Mouse (Mus musculus) testis, postnatal 10 days (tissue): ENCODE measurements at regions not wholly inside any gene's neighbourhood (a gene's known extent, or its start where the extent isn't known, plus 50 kb on each side); places are given as distances from the start of the nearest gene placed in this dataset.

ENCODE experiments used
- DNase-seq: peaks from one replicate; pipeline ENCODE4 v3.0.0; 2021; ENCODE audit warnings: low spot score

DNA sequence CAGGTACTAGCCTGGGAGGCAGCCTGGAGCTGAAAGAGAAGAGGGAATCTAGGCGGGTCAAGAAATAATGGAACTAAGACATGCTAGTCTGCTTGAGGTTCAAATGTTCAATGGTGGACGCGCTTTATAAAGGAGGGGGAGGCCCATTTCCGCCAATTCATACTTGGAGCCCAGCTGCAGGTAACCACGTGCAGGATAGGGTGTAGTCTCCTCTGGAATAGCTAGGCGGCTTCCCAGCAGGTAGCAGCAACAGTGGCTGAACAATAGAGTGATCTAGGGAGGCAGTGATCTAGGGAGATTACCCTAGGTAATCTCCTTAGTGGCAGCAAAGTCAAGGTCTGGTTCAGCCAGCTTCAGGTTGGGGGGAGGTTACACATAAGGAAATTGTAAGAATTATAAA, 134.6 kb downstream of the Sh2d4b start:
- DNase-seq, result no peak

- DNase-seq, result no peak
These were observed 152.5 kb downstream of the Sh2d4b start for GRCm38 (mm10) chr14:40740541-40740940.

DNA sequence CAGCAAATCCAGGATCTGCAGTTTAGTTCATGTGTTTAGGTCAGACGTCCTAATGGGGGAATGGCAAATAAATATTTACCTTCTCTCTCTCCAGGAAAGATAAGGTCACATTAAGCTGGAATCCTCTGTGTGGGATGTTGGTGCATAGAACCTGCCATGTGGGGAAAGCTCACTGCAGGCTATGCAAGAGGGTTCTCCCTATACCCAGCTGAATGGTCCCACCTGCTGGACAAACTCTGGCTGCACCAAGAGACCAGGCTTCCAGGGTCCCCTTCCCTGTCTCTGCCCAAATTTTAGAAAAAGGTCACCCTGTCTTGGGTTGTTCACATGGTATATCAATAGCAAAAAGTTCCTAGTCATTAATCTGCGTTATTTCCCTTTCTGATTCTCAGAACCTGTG, 161.2 kb downstream of the Sh2d4b start:
- peak; percentile 73 for DNase-seq

DNA sequence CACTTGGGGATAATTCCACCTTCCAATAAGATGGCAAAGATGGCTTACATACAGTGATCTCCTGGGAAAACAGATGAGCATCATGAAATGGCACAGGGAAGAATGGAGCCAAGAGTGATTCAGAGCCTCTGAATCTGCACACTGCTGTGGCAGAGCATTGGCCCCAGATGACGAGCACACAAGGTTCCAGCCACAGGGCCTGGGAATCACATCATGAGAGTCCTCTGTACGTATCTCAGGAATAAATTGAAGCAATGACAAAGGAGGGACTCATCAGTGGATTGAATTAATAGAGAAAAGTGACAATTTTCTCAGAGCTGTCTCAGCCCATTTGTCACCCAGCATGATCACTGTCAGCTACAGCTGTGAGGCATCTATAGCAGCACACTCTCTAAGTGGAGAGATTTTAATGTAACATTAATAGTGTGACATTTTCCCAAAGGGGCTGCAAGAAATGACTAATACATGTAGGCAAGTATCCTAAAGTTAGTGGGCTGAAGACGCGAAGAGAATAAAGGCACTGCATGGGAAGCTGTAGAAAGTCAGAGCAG, 184.0 kb downstream of the Sh2d4b start:
- no peak for DNase-seq

DNA sequence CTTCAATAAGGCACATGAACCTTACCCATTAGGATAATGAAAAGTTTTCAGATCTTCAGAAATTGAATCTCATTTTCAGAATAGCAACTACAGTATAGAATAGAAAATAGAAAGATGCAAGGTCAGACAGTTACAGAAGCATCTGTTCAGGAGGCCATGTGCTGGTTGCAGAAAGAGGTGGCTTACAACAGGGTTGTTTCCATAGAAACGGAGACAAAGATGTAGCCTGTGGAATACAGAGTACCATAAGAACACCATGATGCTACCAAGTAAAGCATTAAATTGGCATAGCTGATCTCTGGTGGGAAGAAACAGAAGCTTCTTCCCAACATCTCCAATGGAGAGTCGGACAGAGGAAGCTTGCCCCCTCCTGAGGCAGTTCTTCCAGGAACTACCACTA, 185.6 kb downstream of the Sh2d4b start:
- no peak for DNase-seq

- DNase-seq, result no peak
These were observed 189.6 kb downstream of the Sh2d4b start for GRCm38 (mm10) chr14:40703451-40703850.

- no peak for DNase-seq
These were observed 211.4 kb downstream of the Sh2d4b start for GRCm38 (mm10) chr14:40681711-40682110.

DNA sequence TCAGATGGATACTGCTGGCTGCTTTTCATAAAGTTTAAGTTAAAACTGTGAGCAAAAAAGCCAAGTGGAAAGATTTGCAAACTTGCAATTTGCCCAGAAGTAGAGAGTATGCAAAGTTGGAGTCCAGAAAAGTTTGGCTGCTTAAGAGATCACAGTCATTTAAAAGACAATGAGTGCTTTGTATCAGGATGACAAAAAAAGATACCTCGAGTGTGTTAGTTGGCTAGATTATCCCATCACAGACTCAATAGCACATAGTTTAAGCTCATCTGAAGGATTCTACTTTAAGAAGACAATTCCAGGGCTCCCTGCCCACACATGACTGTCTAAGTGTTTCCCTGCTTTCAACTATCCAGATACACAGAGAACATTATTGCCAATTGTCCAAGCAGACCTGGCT, 239.5 kb downstream of the Sh2d4b start:
- no peak for DNase-seq
